Mouse (Mus musculus) brain, embryonic 14.5 days (tissue): ENCODE measurements around the gene Gpatch8. TPM values are rescaled to one million over a fixed set of nuclear protein-coding genes. Genes with fewer than 3 reads are reported as not detected.

Experiments used
- DNase-seq: peaks from one replicate; pipeline ENCODE4 v3.0.0-alpha.2; 2011; ENCODE audit warnings: low read depth
- CTCF ChIP-seq: fragments of 200-500 bp; IDR thresholded peaks from 2 replicates; pipeline ENCODE4 v1.5.1; 2012; ENCODE audit warnings: inconsistent platforms, mild to moderate bottlenecking, moderate library complexity, borderline replicate concordance; ENCODE audit not compliant: insufficient read depth, insufficient read length; ENCODE audit errors: extremely low read depth
- POLR2A ChIP-seq: fragments of 200-500 bp; IDR thresholded peaks from 2 replicates; pipeline ENCODE4 v1.6.1; 2012; ENCODE audit warnings: mild to moderate bottlenecking, inconsistent platforms, borderline replicate concordance; ENCODE audit not compliant: poor library complexity, insufficient read depth, insufficient read length, severe bottlenecking; ENCODE audit errors: extremely low read depth
- polyA plus RNA-seq: library from polyadenylated mRNA; depleted of rRNA; stranded (reverse); fragments of >200 nt; gene quantifications from 2 replicates; pipeline ENCODE4 v1.2.3, GENCODE M21; 2012; rRNA removed

The Gpatch8 gene
- polyA plus RNA-seq, 1 experiment = 58.4 TPM

DNA sequence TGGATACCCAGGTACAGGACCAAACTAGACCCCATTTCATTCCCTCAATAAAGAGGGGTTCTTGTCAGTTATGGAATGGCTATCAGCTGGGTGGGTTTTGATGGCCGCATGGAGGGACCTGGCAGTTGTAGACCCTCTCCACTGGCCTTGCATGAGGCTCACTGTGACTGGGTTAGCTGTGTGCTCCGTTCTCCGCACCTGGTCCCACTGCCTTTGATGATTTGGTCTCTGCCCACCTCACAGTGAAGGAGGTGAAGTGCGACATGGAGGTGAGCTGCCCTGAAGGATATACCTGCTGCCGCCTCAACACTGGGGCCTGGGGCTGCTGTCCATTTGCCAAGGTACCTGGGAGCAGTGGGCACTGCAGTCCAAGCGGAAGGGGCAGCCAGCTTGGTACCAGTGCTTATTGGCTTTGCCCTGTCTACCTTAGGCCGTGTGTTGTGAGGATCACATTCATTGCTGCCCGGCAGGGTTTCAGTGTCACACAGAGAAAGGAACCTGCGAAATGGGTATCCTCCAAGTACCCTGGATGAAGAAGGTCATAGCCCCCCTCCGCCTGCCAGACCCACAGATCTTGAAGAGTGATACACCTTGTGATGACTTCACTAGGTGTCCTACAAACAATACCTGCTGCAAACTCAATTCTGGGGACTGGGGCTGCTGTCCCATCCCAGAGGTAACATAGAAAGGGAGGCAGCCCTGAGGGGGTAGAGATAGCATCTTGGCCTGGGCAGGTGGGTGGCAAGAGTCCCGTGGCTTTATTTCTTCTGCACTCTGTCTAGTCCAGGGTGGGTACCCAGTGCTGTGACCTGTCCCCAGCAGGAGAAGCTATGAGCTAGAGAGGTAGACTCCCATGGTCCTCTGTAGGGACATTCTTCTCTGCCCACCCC is 121.1 kb downstream of the Gpatch8 start:
- TF ChIP-seq POLR2A = no peak
- no peak for TF ChIP-seq CTCF
- no peak for DNase-seq

DNA sequence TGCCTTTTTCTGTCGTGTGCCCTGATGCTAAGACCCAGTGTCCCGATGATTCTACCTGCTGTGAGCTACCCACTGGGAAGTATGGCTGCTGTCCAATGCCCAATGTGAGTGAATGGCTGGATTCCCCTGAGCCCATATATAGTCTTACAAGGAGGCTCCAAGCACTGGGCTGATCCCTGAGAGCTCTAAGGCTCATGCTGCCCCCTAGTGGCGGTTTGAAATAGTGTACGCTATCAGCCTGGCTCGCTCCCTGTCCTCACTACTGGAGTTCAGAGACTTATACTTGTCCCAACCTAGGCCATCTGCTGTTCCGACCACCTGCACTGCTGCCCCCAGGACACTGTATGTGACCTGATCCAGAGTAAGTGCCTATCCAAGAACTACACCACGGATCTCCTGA is 121.8 kb downstream of the Gpatch8 start:
- TF ChIP-seq CTCF (peak; percentile 92), POLR2A (no peak)
- peak; percentile 92 for DNase-seq

DNA sequence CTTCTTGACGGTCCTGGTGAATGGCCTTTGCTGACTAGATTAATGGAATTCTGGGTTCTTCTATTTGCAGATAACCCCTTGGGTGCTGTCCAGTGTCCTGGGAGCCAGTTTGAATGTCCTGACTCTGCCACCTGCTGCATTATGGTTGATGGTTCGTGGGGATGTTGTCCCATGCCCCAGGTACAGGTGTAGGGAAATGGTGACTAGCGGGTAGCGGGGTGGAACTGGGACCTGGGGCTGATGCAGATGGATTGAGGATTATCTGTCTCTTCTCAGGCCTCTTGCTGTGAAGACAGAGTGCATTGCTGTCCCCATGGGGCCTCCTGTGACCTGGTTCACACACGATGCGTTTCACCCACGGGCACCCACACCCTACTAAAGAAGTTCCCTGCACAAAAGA is 122.3 kb downstream of the Gpatch8 start:
- DNase-seq = no peak
- TF ChIP-seq POLR2A (no peak), CTCF (no peak)

DNA sequence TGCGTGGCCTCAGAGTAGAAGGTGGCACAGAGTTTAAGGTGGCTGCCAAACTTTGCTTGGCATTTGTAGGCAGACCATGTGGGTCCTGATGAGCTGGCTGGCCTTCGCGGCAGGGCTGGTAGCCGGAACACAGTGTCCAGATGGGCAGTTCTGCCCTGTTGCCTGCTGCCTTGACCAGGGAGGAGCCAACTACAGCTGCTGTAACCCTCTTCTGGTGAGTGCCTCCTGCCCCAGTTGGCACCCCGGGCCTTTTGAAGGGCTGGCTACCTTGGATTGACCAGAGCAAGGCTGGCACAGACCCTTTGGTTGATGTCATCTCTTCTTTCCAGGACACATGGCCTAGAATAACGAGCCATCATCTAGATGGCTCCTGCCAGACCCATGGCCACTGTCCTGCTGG is 123.3 kb downstream of the Gpatch8 start:
- no peak for TF ChIP-seq CTCF
- no peak for TF ChIP-seq POLR2A
- no peak for DNase-seq

DNA sequence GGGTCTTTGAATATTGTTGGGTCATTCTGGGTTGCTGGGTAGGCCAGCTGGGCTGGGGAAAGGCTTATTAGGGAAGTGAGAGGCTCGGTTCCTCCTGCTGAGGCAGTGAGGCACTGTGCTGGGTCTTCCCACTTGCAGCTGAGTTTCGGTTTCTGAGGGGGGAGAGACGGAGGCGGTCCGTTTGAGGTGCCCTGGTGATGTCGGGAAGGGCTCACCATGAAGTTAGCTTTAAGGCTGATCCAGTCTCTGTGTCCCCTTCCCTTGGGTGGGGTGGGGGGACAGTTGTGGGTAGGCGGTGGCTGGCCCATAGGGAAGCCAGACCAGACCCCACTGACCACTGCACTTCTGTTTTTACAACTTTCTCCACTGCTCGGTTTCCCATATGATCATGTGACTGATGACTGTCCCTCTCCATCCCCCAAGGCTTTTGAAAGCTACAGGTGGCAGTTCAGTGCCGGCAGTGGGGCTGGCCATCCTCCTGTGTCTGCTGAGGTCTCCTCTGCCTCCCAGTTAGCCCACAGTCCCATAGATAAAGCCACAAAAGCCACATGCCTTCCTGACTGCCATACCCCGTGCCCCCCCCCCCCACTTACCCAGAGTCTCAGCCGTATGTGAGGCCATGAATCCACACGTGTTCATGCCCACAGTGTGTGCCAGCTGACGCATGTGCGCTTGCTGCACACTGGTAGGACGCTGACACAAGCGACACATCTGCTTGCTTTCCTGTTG is 123.9 kb downstream of the Gpatch8 start:
- TF ChIP-seq CTCF (no peak), POLR2A (no peak)
- no peak for DNase-seq

DNA sequence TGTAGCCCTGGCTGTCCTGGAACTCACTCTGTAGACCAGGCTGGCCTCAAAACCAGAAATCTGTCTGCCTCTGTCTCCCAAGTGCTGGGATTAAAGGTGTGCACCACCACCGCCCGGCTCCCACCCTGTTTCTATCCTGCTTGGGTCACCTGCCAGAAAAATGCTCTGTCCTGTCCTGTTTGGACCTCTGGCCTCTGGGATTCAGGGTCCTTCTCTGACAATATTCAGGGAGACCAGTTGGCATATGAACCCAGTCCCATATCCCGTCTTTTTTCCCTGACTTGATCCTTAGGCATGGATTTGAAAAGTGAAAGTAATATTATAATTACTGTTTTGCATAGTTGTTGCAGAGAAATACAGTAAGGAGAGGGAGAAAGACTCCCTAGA is 124.5 kb downstream of the Gpatch8 start:
- TF ChIP-seq CTCF = no peak
- no peak for DNase-seq

DNA sequence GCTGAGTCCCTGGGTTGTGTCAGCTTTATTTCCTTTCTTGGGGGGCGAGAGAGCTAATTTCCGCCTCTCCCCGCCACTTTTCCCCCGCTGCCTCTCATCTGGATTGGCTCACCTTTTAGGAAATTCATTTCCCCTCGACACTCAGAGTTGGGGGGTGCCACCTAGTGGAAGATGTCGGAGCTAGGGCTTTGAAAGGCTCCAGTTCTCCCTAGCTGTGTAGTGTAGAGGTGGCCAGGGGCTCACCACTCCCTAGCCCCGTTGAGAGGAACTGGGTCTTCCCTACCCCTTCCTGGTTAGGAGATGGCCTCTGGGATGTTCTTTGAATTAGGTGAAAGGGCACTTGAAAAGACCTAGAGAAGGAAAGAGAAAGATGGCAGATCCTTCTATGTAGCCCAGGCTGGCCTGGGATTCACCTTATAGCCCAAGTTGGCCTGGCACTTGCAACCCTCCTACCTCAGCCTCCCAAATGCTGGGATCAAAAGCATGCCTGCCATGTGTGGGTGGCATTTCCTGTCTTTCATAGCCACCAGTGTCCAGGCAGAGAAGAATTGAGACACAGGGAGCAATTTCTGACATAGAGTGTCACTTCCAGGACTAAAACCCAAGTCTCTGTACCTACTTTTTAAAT is 125.1 kb downstream of the Gpatch8 start:
- TF ChIP-seq CTCF (peak; percentile 79), POLR2A (no peak)
- DNase-seq = peak; percentile 86

DNA sequence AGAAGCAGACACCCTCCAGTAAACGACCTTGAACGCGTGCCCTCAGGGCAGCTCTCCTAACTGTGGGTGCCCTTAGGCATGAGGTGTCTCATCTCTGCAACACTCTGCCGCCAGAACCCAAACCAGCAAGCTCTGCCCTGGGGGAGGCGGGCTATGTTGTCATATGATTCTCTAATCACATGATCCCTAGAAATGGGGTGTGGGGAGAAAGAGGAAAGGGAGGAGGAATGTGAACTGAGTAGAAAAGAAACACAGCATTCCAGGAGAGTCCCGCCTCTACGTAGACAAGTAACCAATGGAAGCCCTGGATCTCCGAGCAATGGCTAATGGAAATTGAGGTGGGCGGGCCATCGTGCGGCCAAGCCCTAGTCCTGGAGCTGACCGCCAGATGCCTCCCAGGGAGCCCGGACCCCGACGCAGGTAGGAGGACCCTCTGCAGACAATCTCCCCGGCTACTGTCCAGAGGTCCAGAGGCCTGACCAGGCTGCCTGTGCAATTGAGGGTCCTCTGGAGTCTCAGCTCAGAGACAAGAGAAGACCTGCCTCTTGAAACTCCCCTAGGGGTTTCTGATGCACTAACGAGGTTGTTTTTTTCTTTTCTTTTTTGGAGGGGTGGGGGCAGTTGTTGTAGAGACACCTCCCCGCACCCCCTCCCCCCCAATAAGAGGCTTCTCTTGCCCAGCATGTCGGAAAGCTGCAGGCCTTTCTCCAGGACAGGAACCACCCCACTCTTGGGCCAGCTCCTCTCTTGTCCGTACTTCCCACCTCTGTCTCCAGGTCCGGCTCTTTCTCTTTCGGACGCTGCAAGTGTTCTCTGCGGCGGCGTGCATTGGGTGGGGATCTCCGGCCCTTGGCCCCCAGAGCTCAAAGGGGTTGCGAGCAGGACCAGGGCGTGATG is 125.8 kb downstream of the Gpatch8 start, which contains the start of gene Grn:
TSS of gene Grn (plus strand) at position 195 of the 897 bp plus-strand sequence.
- peak; percentile 97 for DNase-seq

DNA sequence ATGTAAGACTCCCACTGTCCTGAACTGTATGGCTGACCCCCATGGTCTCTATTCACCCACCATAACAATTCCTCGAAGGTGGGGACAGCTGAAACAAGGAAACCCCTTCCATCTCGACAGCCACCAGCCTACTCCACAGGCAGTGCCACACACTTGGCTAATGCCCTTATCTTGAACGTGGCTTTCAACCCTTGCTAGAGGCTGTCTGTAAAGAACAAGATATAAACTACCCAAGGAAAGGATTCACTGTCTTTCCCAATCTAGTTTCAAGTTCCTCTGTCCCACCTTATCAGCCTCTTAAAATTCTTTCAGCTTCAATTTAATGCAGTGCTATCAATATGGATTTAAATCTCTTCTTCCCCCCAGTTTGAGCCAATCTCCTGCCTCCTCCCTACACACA is 126.6 kb downstream of the Gpatch8 start:
- TF ChIP-seq POLR2A (no peak), CTCF (no peak)
- DNase-seq = no peak

More for the DNA sequence above, 125.8 kb downstream of the Gpatch8 start, which contains the start of gene Grn:
- TF ChIP-seq POLR2A (peak; percentile 22; the same call in 1 of the 2 replicates), CTCF (no peak)

DNA sequence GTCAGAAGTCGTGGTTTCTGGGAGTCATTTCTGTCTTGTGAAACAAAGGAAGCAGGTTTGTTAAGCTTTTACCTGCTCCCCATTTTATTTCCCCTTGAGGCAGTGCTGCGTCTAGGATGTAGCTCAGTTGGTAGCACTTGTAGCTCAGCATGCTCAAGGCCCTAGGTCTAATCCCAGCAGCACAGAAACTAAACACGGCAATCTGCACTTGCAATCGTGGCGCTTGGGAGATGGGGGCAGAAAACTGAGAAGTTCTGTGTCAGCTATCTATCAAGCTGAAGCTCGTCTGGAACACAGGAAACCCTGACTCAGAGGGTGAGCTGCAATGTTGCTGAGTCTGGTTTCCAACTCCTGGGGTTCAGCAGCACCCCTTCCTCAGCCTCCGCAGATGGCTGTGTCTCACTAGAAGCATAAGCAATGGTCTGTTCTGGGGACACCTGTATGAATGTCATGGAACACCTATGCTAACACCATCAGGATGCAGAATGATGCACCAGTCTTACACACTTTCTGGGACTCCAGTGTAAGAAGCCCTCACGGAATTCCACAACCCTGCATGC is 127.1 kb downstream of the Gpatch8 start:
- no peak for DNase-seq
- TF ChIP-seq POLR2A (no peak), CTCF (no peak)

Other genes with a start within 250 kb of the Gpatch8 start
- gene Ubtf, start 236.7 kb downstream of the Gpatch8 start, polyA plus RNA-seq = 57.7 and 80.5 TPM in 2 replicates
- 1.3 and 2.6 TPM in 2 replicates for gene Slc4a1, start 190.2 kb downstream of the Gpatch8 start, polyA plus RNA-seq
- gene Rundc3a, start 163.0 kb downstream of the Gpatch8 start, polyA plus RNA-seq = 292 and 306 TPM in 2 replicates
- 122 and 129 TPM in 2 replicates for gene Slc25a39, start 148.4 kb downstream of the Gpatch8 start, polyA plus RNA-seq
- 33.2 and 53.0 TPM in 2 replicates for gene Grn, start 126.1 kb downstream of the Gpatch8 start, polyA plus RNA-seq
- 221 and 276 TPM in 2 replicates for gene Fam171a2, start 108.7 kb downstream of the Gpatch8 start, polyA plus RNA-seq
- gene Itga2b, start 86.3 kb downstream of the Gpatch8 start, polyA plus RNA-seq = 4.8 and 5.3 TPM in 2 replicates
- 3.6 and 4.6 TPM in 2 replicates for gene Gm11627, start 23.1 kb upstream of the Gpatch8 start, polyA plus RNA-seq
- 35.6 and 59.4 TPM in 2 replicates for gene Fzd2, start 48.0 kb upstream of the Gpatch8 start, polyA plus RNA-seq
- 0.03 and 0.11 TPM in 2 replicates for gene Meioc, start 107.3 kb upstream of the Gpatch8 start, polyA plus RNA-seq
- gene Ccdc43, start 141.4 kb upstream of the Gpatch8 start, polyA plus RNA-seq = 18.5 and 23.9 TPM in 2 replicates
- gene Adam11, start 205.0 kb upstream of the Gpatch8 start, polyA plus RNA-seq = 48.4 and 64.1 TPM in 2 replicates